Mouse (Mus musculus) adrenal gland, adult 8-10 months (tissue): Measurements from ENCODE around the gene Oard1. TPM values are rescaled to one million over a fixed set of nuclear protein-coding genes. Genes with fewer than 3 reads are reported as not detected.

ENCODE experiments used
- DNase-seq: peaks from one replicate; pipeline ENCODE4 v3.0.0; 2022
- total RNA-seq, 4 experiments: library from RNA; stranded (reverse); gene quantifications; 2 replicates each; pipeline ENCODE4 v1.2.4; 2022

Oard1 gene
- total RNA-seq, 4 experiments from 2014 or later: 21.6 to 27.2 (median 25.7) TPM

GRCm38 (mm10) chr17:48408526-48409291 is 1.1 kb upstream of the Oard1 start:
- peak; percentile 59 for DNase-seq

GRCm38 (mm10) chr17:48410299-48410785 is 528 bp downstream of the Oard1 start:
- DNase-seq: no peak

DNA sequence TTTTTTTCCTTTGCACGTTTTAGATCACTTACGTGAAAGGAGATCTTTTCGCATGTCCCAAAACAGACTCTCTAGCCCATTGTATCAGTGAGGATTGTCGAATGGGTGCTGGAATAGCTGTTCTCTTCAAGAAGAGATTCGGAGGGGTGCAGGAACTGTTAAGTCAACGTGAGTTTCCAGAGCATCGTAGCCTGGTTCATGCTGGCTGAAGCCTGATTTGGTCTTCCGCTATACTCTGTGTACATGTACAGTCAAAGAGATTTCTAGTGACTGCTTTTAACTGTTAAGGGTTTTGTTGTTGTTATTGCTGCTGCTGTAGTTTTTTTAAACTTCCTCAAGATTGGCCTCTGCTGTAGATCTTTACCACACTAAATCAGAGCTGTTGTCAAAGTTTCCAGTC is 1.4 kb downstream of the Oard1 start:
- DNase-seq: no peak

GRCm38 (mm10) chr17:48416011-48416410 is 6.2 kb downstream of the Oard1 start:
- no peak for DNase-seq

DNA sequence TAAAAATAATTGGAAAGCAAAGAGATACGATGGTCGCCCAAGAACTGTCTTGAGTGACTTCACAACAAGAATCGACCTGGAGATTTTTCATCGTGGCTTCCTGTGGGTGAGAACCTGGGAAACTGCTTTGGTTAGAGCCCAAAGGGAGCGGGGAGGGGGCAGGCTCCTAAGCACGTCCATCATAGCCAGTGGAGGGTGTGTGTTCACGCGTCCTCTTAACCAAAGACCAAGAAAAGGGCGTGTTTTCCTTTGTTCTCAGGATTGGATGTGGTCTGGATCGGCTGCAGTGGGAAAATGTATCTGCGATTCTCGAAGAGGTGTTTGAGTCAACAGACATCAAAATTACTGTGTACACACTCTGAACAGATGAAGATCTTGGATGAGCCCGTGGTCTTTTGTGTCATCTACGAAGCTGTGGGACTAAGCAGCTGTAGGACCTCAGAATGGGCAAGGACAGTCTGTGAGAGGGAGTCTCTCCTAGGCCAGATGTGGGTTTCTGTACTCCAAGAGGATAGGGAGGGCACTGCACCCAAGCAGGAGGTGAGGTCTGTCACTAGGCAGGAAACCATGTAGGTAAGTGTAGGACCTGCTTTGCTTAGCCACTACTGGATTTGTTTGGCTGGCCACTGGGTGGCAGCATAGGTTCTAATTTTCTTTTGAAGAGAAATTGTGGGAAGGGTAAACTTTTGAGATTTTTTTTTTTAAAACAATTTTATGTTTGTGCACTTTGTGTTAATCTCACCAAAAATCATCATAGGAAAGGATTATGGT is 6.8 kb downstream of the Oard1 start:
- DNase-seq: no peak

DNA sequence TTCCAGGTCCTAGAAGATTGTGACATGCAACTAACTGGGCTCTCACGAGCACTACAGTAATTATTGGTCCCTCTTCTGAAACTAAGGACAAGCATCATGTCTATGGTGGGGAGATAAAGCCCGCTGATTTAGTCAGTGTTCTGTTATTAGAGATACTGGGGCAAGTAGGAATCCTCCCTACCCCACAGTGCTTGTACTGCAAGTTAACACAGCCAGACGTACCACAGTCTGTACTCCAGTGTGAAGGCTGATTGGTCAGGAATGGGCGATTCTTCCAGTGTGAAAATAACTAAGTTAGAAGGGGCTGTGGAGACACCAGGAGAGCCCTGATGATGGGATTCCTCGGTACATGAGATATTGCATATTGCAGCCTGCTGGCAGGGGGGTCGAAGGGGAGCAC is 7.7 kb downstream of the Oard1 start:
- DNase-seq: no peak

GRCm38 (mm10) chr17:48418174-48418573 is 8.4 kb downstream of the Oard1 start:
- no peak for DNase-seq

DNA sequence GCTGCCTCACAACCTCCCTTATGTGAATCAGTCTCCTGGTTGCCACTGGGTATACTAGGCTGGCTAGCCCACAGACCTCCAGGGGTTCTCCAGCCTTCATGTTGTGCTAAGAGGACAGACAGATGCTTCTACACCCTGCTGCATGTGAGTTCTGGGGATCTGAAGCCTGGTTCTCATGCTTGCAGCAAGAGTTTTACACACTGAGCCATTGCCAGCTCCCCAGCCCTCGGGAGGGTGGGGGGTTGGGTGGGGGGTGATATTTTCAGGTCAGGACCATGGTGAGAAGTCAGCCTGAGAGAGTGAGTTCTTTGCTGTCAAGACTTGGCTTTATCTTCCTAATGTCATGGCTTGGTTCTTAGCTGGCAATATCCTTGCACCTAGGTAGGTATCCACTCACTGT is 9.0 kb downstream of the Oard1 start:
- DNase-seq: no peak

DNA sequence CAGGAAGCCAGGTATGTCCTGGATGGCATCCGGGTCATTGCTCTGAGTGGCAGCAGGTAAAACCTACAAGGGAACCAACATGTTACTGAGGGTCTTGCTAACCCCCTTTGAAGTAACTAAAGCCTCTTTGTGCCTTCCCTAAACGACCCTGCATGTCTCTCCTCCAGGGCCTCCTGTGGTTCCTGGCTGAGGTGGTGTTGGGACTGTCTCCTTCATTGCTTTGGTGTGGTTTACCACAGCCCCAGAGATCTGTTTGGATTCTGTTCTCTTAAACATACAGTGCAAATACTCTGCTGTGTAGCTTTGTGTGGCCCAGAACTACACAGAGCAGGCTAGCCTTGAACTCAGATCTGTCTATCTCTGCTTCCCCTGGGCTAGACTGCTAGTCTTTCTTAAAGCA is 9.8 kb downstream of the Oard1 start:
- DNase-seq: no peak

DNA sequence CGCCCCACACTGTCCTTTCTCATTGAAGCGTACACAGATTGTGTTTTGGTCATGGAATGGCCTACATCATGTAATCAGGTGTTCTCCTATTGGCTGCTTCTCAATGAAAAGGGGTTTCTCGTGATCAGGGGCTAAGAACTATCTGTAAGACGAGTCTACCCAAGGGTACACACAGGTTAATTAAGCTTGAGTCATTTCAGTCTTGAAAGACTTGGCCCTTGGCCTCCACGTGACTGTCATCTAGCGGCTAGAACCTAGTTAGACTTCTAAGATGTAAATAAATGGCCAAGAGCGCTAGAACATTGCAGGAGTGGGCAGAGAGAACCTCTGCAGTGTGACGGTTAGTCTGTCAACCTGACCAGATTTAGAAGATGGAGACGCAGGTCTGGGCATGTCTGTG is 14.4 kb downstream of the Oard1 start:
- DNase-seq: no peak

DNA sequence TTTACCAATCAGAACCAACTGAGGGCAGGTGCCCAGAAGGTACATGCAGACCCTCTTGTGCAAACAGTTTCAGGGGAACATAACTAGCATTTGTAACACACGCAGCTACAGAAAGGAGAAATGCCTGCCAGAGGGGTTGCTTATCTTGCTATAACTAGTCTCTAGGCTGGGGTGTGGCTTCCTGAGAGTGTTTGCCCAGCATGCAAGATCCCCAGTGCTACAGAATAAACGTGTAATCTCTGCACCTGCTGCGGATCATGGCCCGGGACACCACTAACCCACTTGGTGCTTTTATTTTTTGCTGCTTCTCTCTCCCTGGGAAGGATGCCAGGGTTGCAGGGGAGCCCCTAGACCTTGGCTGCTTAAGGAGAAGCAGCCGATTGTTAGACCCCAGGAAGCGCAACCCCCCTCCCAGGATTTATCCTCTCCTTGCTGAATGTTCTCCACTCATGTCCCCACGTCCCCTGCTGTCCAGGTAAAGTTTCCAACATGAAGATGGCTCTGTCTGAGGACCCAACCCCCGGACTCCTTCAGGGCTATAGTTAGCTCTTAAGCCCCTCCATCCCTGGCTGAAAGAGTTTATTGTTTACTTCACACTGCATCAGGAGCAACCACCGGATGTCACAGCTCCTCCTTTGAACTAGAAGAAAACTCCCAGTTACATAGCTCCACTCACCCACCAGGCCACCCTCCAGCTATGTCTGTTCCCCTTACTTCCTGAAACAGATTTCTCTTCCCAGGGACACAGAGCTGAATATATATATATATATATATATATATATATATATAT is 16.2 kb downstream of the Oard1 start:
- DNase-seq: no peak

DNA sequence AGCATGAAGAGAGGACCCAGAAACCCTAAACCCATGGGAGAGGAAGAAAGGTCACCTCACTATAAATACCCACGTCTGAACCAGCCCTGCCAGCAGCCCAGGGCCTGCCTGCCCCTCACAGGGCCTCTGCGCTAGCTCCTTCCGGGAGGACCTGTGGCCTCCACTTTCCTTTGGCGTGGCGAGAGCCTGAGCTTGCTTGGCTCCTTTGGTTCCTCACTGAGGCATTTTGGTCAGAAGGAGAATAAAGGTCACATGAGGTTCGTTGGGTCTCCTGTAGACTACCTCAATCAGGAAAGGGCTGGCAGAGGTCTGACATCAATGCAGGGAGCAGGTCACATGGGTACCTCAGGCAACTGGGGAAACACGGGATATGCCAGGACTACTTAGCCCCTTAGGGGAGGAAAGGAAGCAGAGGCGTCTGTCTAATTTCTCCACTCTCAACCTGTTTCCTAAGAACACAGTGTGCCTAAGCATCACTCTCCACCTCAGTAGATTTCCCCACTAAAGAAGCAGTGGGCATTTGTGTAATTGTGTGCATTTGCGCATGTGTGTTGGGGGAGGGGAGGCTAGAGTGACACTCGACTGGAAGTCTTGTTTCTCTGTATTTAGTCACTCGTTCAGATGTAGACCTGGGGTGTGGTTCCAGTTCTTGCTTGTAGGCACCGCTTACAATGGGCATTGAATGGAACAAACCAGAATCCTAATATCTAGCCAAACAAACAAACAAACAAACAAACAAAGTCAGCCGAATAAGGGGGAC is 17.4 kb downstream of the Oard1 start:
- DNase-seq: no peak

DNA sequence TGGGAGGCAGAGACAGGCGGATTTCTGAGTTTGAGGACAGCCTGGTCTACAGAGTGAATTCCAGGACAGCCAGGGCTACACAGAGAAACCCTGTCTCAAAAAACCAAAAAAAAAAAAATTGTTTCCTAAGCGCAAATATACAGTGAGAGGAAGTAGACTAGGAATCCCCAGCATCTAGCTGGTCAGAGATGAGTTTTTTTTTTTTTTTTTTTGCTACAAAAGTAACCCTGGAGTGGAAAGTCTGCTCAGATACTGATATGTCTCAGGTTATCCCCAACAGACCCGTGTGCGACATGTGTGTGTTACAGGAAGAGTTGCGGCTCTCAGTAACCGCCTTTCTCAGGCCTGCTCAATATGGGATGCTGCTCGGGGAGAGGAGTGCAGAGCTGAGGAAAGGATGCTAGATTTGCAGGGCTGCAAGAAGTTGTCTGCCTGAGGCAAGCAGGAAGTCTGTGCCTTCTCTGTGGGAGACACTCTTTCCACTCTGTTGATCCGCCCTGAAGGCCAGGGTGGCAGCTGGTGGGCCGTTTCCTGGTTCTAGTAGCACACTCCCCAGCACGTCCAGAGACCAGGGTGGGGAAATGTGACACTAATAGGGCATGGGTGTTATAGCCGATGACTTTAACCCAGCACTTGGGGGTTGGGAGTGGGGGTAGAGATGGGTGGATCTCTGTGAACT is 18.2 kb downstream of the Oard1 start:
- no peak for DNase-seq

DNA sequence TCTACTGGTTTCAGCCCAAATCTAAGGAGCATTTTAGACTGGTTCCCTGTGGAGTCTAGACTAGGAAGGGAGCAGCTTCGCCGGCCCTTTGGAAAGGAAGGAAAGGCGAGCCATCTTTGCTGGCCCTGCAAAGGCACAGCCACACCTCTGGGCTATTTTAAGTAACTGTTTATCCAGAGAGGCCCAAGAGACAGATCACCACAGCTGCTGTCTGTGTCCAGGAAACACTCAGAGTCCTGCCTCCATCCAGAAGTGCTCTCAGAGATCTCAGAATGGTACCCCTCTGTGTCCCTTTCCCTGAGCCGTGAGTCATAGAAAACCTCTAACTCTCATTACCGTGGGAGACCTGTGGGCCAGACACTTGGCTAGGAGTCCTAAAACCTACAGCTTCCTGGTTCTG is 20.6 kb downstream of the Oard1 start:
- DNase-seq: no peak

- DNase-seq: no peak
These were observed 21.2 kb downstream of the Oard1 start for GRCm38 (mm10) chr17:48431054-48431453.

DNA sequence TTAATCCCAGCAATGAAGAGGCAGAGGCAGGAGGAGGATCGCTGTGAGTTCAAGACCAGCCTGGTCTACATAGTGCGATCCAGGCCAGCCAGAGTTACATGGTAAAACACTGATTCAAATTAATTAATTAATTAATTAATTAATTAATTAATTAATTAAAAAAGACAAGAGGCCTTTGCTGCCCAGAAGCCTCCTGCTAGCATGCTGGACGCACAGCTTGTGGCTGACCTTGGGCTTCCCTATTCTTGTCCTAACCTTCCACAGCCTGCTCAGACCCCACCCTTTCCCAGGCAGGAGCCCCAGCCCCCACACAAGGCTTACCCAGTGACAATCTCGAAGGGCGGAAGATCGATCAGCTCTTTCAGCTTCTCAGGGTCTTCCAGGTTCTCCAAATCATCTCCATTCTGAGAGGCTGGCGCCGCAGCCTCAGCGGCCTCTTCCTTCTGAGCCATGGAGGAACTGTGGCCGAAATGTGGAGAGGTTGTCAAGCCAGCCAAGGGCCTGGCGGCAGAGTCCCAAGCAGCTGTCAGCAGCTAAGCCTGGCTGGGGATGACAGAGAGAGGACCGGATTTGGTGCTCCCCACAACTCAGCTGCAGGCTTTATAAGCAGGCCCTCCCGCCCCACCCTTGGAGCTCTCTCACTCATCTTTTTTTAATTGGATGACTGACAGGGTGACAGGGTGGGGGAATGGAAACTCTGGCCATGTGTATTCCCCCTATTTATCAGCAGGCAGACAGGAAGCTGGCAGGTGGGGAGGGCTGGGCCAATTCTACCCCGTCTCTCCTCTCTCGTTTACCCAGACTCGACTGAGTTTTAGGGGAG is 22.6 kb downstream of the Oard1 start, which contains the start of gene Apobec2:
TSS of gene Apobec2 (minus strand) at position 773 of the 823 bp plus-strand sequence.
- DNase-seq: no peak

- DNase-seq: no peak
These were observed 23.3 kb downstream of the Oard1 start for GRCm38 (mm10) chr17:48433006-48433655.

DNA sequence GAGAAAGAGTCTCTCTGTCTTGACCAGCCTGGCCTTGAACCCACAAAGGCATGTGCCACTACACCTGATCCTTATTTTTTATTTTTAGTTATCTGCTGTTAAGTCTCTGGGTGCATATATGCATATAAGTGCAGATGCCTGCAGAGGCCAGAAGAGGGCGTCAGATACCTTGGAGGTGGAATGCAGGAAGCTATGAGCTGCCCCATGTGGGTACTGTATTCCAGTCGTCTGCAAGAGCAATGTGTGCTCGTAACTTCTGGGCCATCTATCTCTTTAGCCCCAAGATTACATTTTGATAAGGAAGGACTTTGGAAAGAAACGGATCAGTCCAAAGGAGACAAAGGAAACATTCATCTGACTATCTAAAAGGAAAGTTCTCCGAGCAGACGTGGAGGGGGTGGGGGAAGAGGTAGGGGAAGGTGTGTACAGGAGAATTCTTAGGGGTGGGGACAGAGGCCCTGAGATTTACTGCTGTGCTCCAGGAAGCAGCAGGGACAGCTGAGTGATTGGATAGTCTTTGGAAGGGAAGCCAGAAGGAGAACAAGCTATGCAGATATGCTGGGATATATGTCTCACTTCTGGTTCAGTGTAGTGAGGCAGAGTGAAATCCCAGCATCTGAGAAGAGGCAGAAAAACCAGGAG is 24.0 kb downstream of the Oard1 start:
- no peak for DNase-seq

DNA sequence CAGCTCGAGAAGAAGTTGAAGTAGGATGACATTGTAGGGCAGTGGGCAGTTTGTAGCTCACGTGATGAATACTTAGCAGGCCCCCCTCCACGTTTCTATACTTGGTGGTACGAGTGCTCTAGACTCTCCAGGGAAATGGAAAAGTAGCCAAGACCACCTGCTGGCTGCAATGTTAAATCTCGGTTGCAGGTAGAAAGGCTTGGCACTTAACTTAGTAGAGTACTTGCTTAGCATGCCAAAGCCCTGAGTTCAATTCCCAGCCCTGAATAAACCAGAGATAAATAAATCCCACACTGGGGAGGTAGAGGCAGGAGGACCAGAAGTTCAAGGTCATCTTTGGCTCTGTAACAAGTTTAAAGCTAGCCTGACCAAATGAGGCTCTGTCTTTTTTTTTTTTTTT is 24.7 kb downstream of the Oard1 start:
- DNase-seq: no peak

DNA sequence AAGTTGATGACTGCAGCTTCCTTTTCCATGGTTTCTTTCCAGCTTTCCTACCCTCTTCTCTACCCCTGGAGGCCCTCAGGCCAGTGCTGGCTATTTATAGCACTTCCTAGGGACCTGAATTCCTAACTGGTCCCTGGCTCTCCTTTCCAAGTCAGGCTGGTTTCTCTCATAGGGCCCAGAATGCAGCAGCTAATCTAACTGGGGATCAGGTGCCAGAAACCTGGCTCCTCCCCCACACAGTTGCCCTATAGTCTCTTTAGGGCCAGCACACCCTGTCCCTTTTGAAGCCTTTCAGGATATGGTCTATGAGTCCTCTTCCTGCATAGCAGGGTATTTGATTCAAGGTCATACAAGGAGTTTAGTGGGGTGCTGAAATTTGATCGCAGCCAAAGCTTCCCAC is 26.7 kb downstream of the Oard1 start:
- DNase-seq: no peak
